Mouse (Mus musculus): ENCODE results near the gene Riox2.
A peak's percentile ranks its signal among the peaks of the same experiment; 100 is the strongest.
"Not testable (repeated sequence)": the region's sequence is repeated elsewhere in the genome, so short reads cannot be mapped to it uniquely, and the experiment has no call there.

The Riox2 gene

GRCm38 (mm10) chr16:59471637-59472278 is at the start of gene Riox2:
TSS of gene Riox2 (plus strand) at chr16:59471775.
- peak; percentile 52 for DNase-seq (ENCODE audit: low read depth, low spot score)

- no peak for DNase-seq (ENCODE audit: low read depth, low spot score)
Observed at GRCm38 (mm10) chr16:59427960-59428359, 43.6 kb upstream of the Riox2 start.

GRCm38 (mm10) chr16:59433181-59433580 is 38.4 kb upstream of the Riox2 start:
- DNase-seq (ENCODE audit: low read depth, low spot score) = no peak

GRCm38 (mm10) chr16:59444880-59445559 is 26.6 kb upstream of the Riox2 start:
- no peak for DNase-seq (ENCODE audit: low read depth, low spot score)

- no peak for DNase-seq (ENCODE audit: low read depth, low spot score)
Observed at GRCm38 (mm10) chr16:59448181-59448580, 23.4 kb upstream of the Riox2 start.

GRCm38 (mm10) chr16:59449092-59449491 is 22.5 kb upstream of the Riox2 start:
- no peak for DNase-seq (ENCODE audit: low read depth, low spot score)

- no peak for DNase-seq (ENCODE audit: low read depth, low spot score)
Observed at GRCm38 (mm10) chr16:59451813-59452212, 19.8 kb upstream of the Riox2 start.

GRCm38 (mm10) chr16:59459259-59459861 is 12.2 kb upstream of the Riox2 start:
- DNase-seq (ENCODE audit: low read depth, low spot score) = not testable (repeated sequence)

- no peak for DNase-seq (ENCODE audit: low read depth, low spot score)
Observed at GRCm38 (mm10) chr16:59463567-59463966, 8.0 kb upstream of the Riox2 start.

- peak; percentile 52 for DNase-seq (ENCODE audit: low read depth, low spot score)
Observed at GRCm38 (mm10) chr16:59463973-59464372, 7.6 kb upstream of the Riox2 start.

- no peak for DNase-seq (ENCODE audit: low read depth, low spot score)
Observed at GRCm38 (mm10) chr16:59469846-59470245, 1.7 kb upstream of the Riox2 start.

GRCm38 (mm10) chr16:59472546-59472945 is 971 bp downstream of the Riox2 start:
- no peak for DNase-seq (ENCODE audit: low read depth, low spot score)

GRCm38 (mm10) chr16:59474788-59475187 is 3.2 kb downstream of the Riox2 start:
- DNase-seq (ENCODE audit: low read depth, low spot score) = no peak

- DNase-seq (ENCODE audit: low read depth, low spot score) = no peak
Observed at GRCm38 (mm10) chr16:59477955-59478354, 6.4 kb downstream of the Riox2 start.

- no peak for DNase-seq (ENCODE audit: low read depth, low spot score)
Observed at GRCm38 (mm10) chr16:59487239-59487638, 15.7 kb downstream of the Riox2 start.

GRCm38 (mm10) chr16:59487975-59488548 is 16.5 kb downstream of the Riox2 start:
- DNase-seq (ENCODE audit: low read depth, low spot score) = no peak

- DNase-seq (ENCODE audit: low read depth, low spot score) = no peak
Observed at GRCm38 (mm10) chr16:59493199-59493598, 21.6 kb downstream of the Riox2 start.

- no peak for DNase-seq (ENCODE audit: low read depth, low spot score)
Observed at GRCm38 (mm10) chr16:59497947-59498346, 26.4 kb downstream of the Riox2 start.

GRCm38 (mm10) chr16:59499180-59499579 is 27.6 kb downstream of the Riox2 start:
- no peak for DNase-seq (ENCODE audit: low read depth, low spot score)

GRCm38 (mm10) chr16:59509830-59510229 is 38.3 kb downstream of the Riox2 start:
- no peak for DNase-seq (ENCODE audit: low read depth, low spot score)

GRCm38 (mm10) chr16:59515169-59515568 is 43.6 kb downstream of the Riox2 start:
- no peak for DNase-seq (ENCODE audit: low read depth, low spot score)

- DNase-seq (ENCODE audit: low read depth, low spot score) = no peak
Observed at GRCm38 (mm10) chr16:59516965-59517364, 45.4 kb downstream of the Riox2 start.
